Mouse (Mus musculus): ENCODE results near the gene Ccdc124.

DNA sequence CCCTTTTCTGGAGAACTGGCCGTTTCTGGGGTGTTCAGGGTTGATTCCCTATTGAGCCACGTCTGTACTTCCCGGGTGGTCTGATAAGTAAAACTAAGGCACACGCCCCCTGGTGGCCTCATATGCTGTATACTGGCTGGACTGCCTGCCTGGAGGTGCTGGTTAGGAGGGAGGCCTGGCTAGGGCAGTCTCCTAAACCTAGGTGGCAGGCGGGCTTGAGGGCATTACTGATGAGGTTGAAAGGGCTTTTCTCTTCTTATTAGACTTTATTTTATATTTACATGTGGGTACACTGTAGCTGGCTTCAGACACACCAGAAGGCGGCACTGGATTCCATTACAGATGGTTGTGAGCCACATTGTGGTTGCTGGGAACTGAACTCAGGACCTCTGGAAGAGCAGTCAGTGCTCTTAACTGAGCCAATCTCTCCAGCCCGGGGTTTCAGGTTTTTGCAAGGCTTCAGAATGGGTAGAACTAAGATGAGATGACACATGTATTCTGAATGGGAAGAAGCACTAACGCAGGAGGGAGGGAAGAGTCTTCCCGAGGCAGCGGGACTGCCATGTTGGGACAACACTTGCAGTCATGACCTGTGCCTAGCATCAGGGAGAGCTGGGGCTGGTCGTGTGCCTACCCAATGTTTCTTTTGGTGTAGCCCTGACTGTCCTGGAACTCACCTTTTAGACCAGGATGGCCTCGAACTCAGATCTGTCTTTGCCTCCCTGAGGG lies 20.1 kb upstream of the Ccdc124 start:
- TF ChIP-seq CTCF (IDR thresholded peaks at IDR 0.05; ENCODE audit: insufficient read depth, low read length) (peak; percentile 68), POLR2A (IDR thresholded peaks at IDR 0.05; ENCODE audit: borderline replicate concordance, extremely low read depth, low read depth, low read length) (0 out of 2 replicates have a peak, but pooled peaks have one; percentile 10)

Measured in lung, adult 2 months (tissue).